ENCODE assay signal across 23 mouse cellular contexts in the genomic region with DNA sequence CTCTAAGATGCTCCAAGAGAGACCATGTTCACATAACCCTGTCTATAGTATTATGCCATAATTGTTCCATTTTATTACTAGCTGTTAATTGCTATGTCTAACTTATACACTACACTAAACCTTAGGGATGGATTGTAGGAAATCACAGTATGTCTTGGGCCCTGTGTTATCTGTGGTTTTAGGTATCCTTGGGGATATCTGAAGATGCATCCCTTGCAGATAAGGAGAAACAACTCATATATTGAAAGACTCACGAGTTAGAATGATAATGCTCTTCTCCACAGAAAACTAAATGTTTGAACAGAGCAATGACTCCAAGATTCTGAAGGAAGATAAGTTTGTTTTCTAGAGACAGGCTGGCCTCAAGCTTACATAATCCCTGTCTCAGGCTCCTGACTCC. TPM values are rescaled to one million over a fixed set of nuclear protein-coding genes. Genes with fewer than 3 reads are reported as not detected.
"Had no signal": no experiment of that assay in that cellular context is flagged by ENCODE, and none has a peak within 500 bp of the region (broad histone marks: within the 10 kb centered on the region; RNA-seq: fewer than 3 reads in every experiment).

No protein-coding gene starts in this region.

- H3K27ac ChIP-seq: neural tube, embryonic 12.5 days; neural tube, embryonic 13.5 days; neural tube, embryonic 15.5 days; stomach, embryonic 15.5 days; stomach, postnatal 0 days had no signal

- H3K36me3 ChIP-seq: neural tube, embryonic 12.5 days; neural tube, embryonic 13.5 days; neural tube, embryonic 15.5 days; stomach, embryonic 15.5 days had no signal

- H3K27me3 ChIP-seq: neural tube, embryonic 12.5 days; neural tube, embryonic 13.5 days; neural tube, embryonic 15.5 days; stomach, embryonic 15.5 days had no signal

- H3K9ac ChIP-seq: neural tube, embryonic 12.5 days; neural tube, embryonic 13.5 days; neural tube, embryonic 15.5 days; stomach, embryonic 15.5 days had no signal

- DNase-seq: retina, postnatal 1 day; right cerebral cortex, adult 18-20 months; right cerebral cortex, postnatal 14 days; right cerebral cortex, postnatal 25 days; right cerebral cortex, postnatal 4 days; spleen, adult 18-20 months; thymus, adult 18-20 months; thymus, adult 2 months; thymus, postnatal 14 days; thymus, postnatal 25 days; thymus, postnatal 36 days; thymus, postnatal 4 days had no signal

- H3K4me1 ChIP-seq: neural tube, embryonic 12.5 days; neural tube, embryonic 13.5 days; neural tube, embryonic 15.5 days; stomach, embryonic 15.5 days had no signal

- H3K4me3 ChIP-seq: neural tube, embryonic 12.5 days; neural tube, embryonic 13.5 days; neural tube, embryonic 15.5 days; stomach, embryonic 15.5 days had no signal

- H3K4me2 ChIP-seq: neural tube, embryonic 12.5 days; neural tube, embryonic 13.5 days; neural tube, embryonic 15.5 days; stomach, embryonic 15.5 days had no signal

- H3K9me3 ChIP-seq: neural tube, embryonic 12.5 days; neural tube, embryonic 13.5 days; neural tube, embryonic 15.5 days; stomach, embryonic 15.5 days had no signal

RNA-seq across cellular contexts. Expression of gene Rnf212b, which starts 20.6 kb away (rescaled TPM):
- total RNA-seq: neutrophil, adult 5-6 weeks had no signal
- polyA plus RNA-seq: neural tube, embryonic 12.5 days; neural tube, embryonic 13.5 days; neural tube, embryonic 14.5 days; spleen, adult 2 months; stomach, embryonic 14.5 days; stomach, embryonic 15.5 days; stomach, embryonic 16.5 days; stomach, postnatal 0 days; thymus, postnatal 0 days had no signal
